Mouse (Mus musculus) CH12.LX (cell line): Measurements from ENCODE around the gene Cabp2. TPM values are rescaled to one million over a fixed set of nuclear protein-coding genes. Genes with fewer than 3 reads are reported as not detected.

Experiments used
- DNase-seq: peaks from one replicate; pipeline ENCODE4 v3.0.0-alpha.2; 2013; ENCODE audit errors: extremely low read depth
- H3K27ac ChIP-seq: 2 replicates; pipeline ENCODE4 v1.5.1; 2012; ENCODE audit warnings: low read depth, mild to moderate bottlenecking, control low read depth, moderate library complexity; ENCODE audit not compliant: insufficient read depth
- H3K27me3 ChIP-seq: replicated peaks from 2 replicates; pipeline ENCODE3; 2012; ENCODE audit warnings: inconsistent platforms
- H3K36me3 ChIP-seq, 2 experiments: replicated peaks in 1 of 2; 2 replicates each; pipeline versions ENCODE3 to v1.6.1; 2012; ENCODE audit warnings: inconsistent platforms in 1 of 2, low read length in 1 of 2, mild to moderate bottlenecking in 1 of 2, mixed read lengths in 1 of 2, moderate library complexity in 1 of 2; ENCODE audit not compliant: control insufficient read depth in 1 of 2, insufficient read depth in 1 of 2
- H3K4me1 ChIP-seq, 2 experiments: 2 replicates each; pipeline ENCODE4 v1.6.1; 2012; ENCODE audit warnings: inconsistent platforms in 1 of 2, moderate library complexity in 1 of 2; ENCODE audit not compliant: insufficient read depth in 2 of 2, control insufficient read depth in 1 of 2
- H3K4me2 ChIP-seq: 2 replicates; pipeline ENCODE4 v1.6.1; 2012; ENCODE audit warnings: low read depth, mild to moderate bottlenecking, control low read depth; ENCODE audit not compliant: poor library complexity, insufficient read depth, severe bottlenecking
- H3K4me3 ChIP-seq, 3 experiments: fragments of 150-350 bp in 1 of 3; sonication (generic) in 1 of 3; replicated peaks in 1 of 3; 2 replicates each; pipeline versions ENCODE3 to v1.5.1; 2011 to 2012; ENCODE audit warnings: low read depth in 2 of 3, low read length in 2 of 3, mild to moderate bottlenecking in 2 of 3, moderate library complexity in 2 of 3, control low read depth in 1 of 3, improper control_type of control experiment in 1 of 3, inconsistent platforms in 1 of 3, mixed read lengths in 1 of 3; ENCODE audit not compliant: poor library complexity in 1 of 3
- H3K79me2 ChIP-seq: replicated peaks from 2 replicates; pipeline ENCODE4 v1.6.1; 2012; ENCODE audit warnings: mild to moderate bottlenecking, moderate library complexity; ENCODE audit not compliant: control insufficient read depth, poor library complexity, insufficient read depth, severe bottlenecking; ENCODE audit errors: extremely low read depth
- H3K9ac ChIP-seq: 2 replicates; pipeline ENCODE4 v1.6.1; 2012; ENCODE audit warnings: low read depth, mild to moderate bottlenecking, control low read depth, moderate library complexity; ENCODE audit not compliant: insufficient read depth
- H3K9me3 ChIP-seq: replicated peaks from 2 replicates; pipeline ENCODE3; 2012; ENCODE audit warnings: low read length, inconsistent platforms, mixed read lengths
- CHD1 ChIP-seq: IDR thresholded peaks from 2 replicates; pipeline ENCODE4 v1.6.1; 2012; ENCODE audit warnings: low read depth, low read length, improper control_type of control experiment, inconsistent platforms
- E2F4 ChIP-seq: IDR thresholded peaks from 2 replicates; pipeline ENCODE4 v1.6.1; 2011; ENCODE audit warnings: low read depth, low read length, improper control_type of control experiment; ENCODE audit not compliant: insufficient replicate concordance
- EP300 ChIP-seq: IDR thresholded peaks from 2 replicates; pipeline ENCODE4 v1.6.1; 2011; ENCODE audit warnings: low read length, improper control_type of control experiment
- IRF4 ChIP-seq: IDR thresholded peaks from 2 replicates; pipeline ENCODE4 v1.6.1; 2014; ENCODE audit warnings: low read depth, mild to moderate bottlenecking, inconsistent platforms, low read length, improper control_type of control experiment
- JUN ChIP-seq: IDR thresholded peaks from 2 replicates; pipeline ENCODE4 v1.6.1; 2011; ENCODE audit warnings: low read depth, mild to moderate bottlenecking, low read length, improper control_type of control experiment, moderate library complexity; ENCODE audit not compliant: insufficient read depth
- JUND ChIP-seq: conservative IDR thresholded peaks from 2 replicates; pipeline ENCODE4 v1.6.1; 2011; ENCODE audit warnings: low read depth, low read length, improper control_type of control experiment
- MAFK ChIP-seq: IDR thresholded peaks from 2 replicates; pipeline ENCODE4 v1.6.1; 2011; ENCODE audit warnings: low read length, improper control_type of control experiment; ENCODE audit not compliant: insufficient replicate concordance
- NELFE ChIP-seq: IDR thresholded peaks from 2 replicates; pipeline ENCODE4 v1.6.1; 2011; ENCODE audit warnings: low read depth, low read length, improper control_type of control experiment
- NRF1 ChIP-seq: IDR thresholded peaks from 2 replicates; pipeline ENCODE4 v1.6.1; 2014; ENCODE audit warnings: low read depth, mild to moderate bottlenecking, inconsistent platforms, low read length, improper control_type of control experiment, moderate library complexity
- PAX5 ChIP-seq: IDR thresholded peaks from 2 replicates; pipeline ENCODE4 v1.6.1; 2012; ENCODE audit warnings: low read length, inconsistent platforms, mixed read lengths
- POLR2A ChIP-seq: IDR thresholded peaks from 2 replicates; pipeline ENCODE4 v1.6.1; 2011; ENCODE audit warnings: low read depth, mild to moderate bottlenecking, improper control_type of control experiment, low read length
- SMC3 ChIP-seq: IDR thresholded peaks from 2 replicates; pipeline ENCODE4 v1.6.1; 2011; ENCODE audit warnings: low read depth, low read length, improper control_type of control experiment
- TCF12 ChIP-seq: IDR thresholded peaks from 2 replicates; pipeline ENCODE4 v1.6.1; 2014; ENCODE audit warnings: low read depth, mild to moderate bottlenecking, inconsistent platforms, low read length, improper control_type of control experiment
- UBTF ChIP-seq: IDR thresholded peaks from 2 replicates; pipeline ENCODE4 v1.6.1; 2012; ENCODE audit warnings: low read depth, mild to moderate bottlenecking, inconsistent platforms, low read length, improper control_type of control experiment, moderate library complexity
- USF1 ChIP-seq: IDR thresholded peaks from 2 replicates; pipeline ENCODE4 v1.6.1; 2014; ENCODE audit warnings: low read depth, mild to moderate bottlenecking, inconsistent platforms, low read length, improper control_type of control experiment
- USF2 ChIP-seq: conservative IDR thresholded peaks from 2 replicates; pipeline ENCODE4 v1.6.1; 2011; ENCODE audit warnings: low read depth, low read length, improper control_type of control experiment
- ZC3H11A ChIP-seq: IDR thresholded peaks from 2 replicates; pipeline ENCODE4 v1.6.1; 2012; ENCODE audit warnings: low read depth, mild to moderate bottlenecking, inconsistent platforms, low read length, improper control_type of control experiment
- ZKSCAN1 ChIP-seq: IDR thresholded peaks from 2 replicates; pipeline ENCODE4 v1.6.1; 2012; ENCODE audit warnings: low read depth, inconsistent platforms, low read length, improper control_type of control experiment, borderline replicate concordance
- dilution Hi-C: fragments of 300-500 bp; cut with MboI; formaldehyde crosslinking; loops from 2 replicates; pipeline ENCODE4 v1.14.3; 2020; ENCODE audit warnings: low sequenced_read_pairs; ENCODE audit not compliant: extremely low pct_unique_long_range_greater_than_20kb, extremely low pct_ligation_motif_present
- in situ Hi-C: fragments of 300-500 bp; cut with MboI; formaldehyde crosslinking; loops from 3 replicates; pipeline ENCODE4 v1.14.3; 2019; ENCODE audit warnings: low sequenced_read_pairs, low pct_ligation_motif_present, low pct_unique_long_range_greater_than_20kb, mixed read lengths
- polyA plus RNA-seq: library from polyadenylated mRNA; unstranded; fragments of >175 nt; gene quantifications from 2 replicates; pipeline ENCODE4 v1.2.1, GENCODE M21; 2012; ENCODE audit warnings: low read depth; ENCODE audit not compliant: insufficient read length
- total RNA-seq, 2 experiments: library from RNA; depleted of rRNA; stranded (reverse); fragments of 300-350 nt in 1 of 2; fragments of >200 nt in 1 of 2; gene quantifications; 2 replicates each; pipeline ENCODE4 v1.2.3; 2012 to 2014

The Cabp2 gene
- total and polyA plus RNA-seq, 3 experiments: not detected

- H3K4me2 ChIP-seq: no peak overlapping the region
- no peak for TF ChIP-seq USF1
- TF ChIP-seq UBTF: no peak
- no peak for TF ChIP-seq TCF12
- TF ChIP-seq IRF4: no peak
- no peak for TF ChIP-seq POLR2A
- TF ChIP-seq CHD1: no peak
- TF ChIP-seq ZC3H11A: no peak
- TF ChIP-seq SMC3: no peak
- no peak for TF ChIP-seq NRF1
- TF ChIP-seq USF2: no peak
- no peak for TF ChIP-seq ZKSCAN1
- TF ChIP-seq E2F4: no peak
- no peak for TF ChIP-seq PAX5
- dilution Hi-C loops: no loop called here
- no peak for DNase-seq
- H3K4me1 ChIP-seq: peaks cover 0 to 4% of the 10 kb centered on the region in 2 experiments; a peak in 1 of 4 replicates
- no peak overlapping the region for H3K4me3 ChIP-seq
- H3K27me3 ChIP-seq: peaks cover 11% of the 10 kb centered on the region
- H3K9ac ChIP-seq: no peak overlapping the region
- no peaks in the 10 kb centered on the region for H3K79me2 ChIP-seq
- no peak overlapping the region for H3K27ac ChIP-seq
- no peaks in the 10 kb centered on the region for H3K9me3 ChIP-seq
- no peaks in the 10 kb centered on the region for H3K36me3 ChIP-seq
- in situ Hi-C loops: no loop called here
Measured at GRCm38 (mm10) chr19:4068717-4069410, 12.5 kb upstream of the Cabp2 start.

DNA sequence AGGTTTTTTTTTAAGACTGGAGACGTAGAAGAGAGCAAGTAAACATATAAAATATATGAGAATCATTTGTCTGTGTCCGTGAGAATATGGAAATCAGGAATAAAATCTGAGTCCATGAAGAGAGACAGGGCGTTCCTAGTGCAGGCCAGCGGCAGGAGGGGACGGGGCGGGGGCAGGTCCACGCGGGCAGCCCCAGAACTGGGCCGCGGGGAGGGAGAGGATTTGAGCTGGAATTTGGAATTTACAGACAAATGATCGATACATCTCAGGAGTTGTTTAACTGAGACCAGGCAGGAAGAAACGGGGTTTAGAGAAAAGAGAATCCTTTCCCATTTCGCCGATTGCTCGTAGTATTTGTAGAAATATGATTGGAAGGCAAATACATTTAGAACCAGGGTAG, 11.1 kb upstream of the Cabp2 start:
- dilution Hi-C loops: no loop called here
- DNase-seq: no peak

More for the DNA sequence above, 11.1 kb upstream of the Cabp2 start:
- Histone ChIP-seq H3K4me2 (no peak overlapping the region), H3K4me1 (peaks cover 0 to 4% of the 10 kb centered on the region in 2 experiments; a peak in 1 of 4 replicates), H3K27ac (no peak overlapping the region), H3K27me3 (peaks cover 11% of the 10 kb centered on the region), H3K79me2 (no peaks in the 10 kb centered on the region), H3K9ac (no peak overlapping the region), H3K9me3 (no peaks in the 10 kb centered on the region), H3K4me3 (no peak overlapping the region), H3K36me3 (no peaks in the 10 kb centered on the region)
- in situ Hi-C loops: no loop called here
- no peak for TF ChIP-seq JUND
- TF ChIP-seq IRF4: no peak
- no peak for TF ChIP-seq PAX5
- TF ChIP-seq EP300: no peak
- no peak for TF ChIP-seq NELFE
- TF ChIP-seq ZKSCAN1: no peak
- no peak for TF ChIP-seq E2F4
- no peak for TF ChIP-seq UBTF
- no peak for TF ChIP-seq MAFK
- no peak for TF ChIP-seq JUN
- no peak for TF ChIP-seq CHD1
- TF ChIP-seq NRF1: no peak
